Mouse (Mus musculus) intestine, embryonic 14.5 days (tissue): ENCODE results near the gene Atrnl1. TPM values are rescaled to one million over a fixed set of nuclear protein-coding genes. Genes with fewer than 3 reads are reported as not detected.
"Not testable (repeated sequence)": the region's sequence is repeated elsewhere in the genome, so short reads cannot be mapped to it uniquely, and the experiment has no call there.

Source experiments
- ATAC-seq: fragments of 200-750 bp; cut with Nextera tagmentation; replicated peaks from 2 replicates; pipeline ENCODE4 v1.8.0; 2017; ENCODE audit warnings: low read depth, moderate number of reproducible peaks, moderate TSS enrichment, moderate library complexity; ENCODE audit not compliant: low FRiP score, low TSS enrichment
- DNase-seq: peaks from one replicate; pipeline ENCODE4 v3.0.0-alpha.2; 2018; ENCODE audit warnings: low spot score
- H3K27ac ChIP-seq: fragments of 300-500 bp; sonication (generic); 2 replicates; pipeline ENCODE4 v1.5.1; 2014; ENCODE audit warnings: low read depth, mild to moderate bottlenecking, control low read depth
- H3K27me3 ChIP-seq: fragments of 300-500 bp; sonication (generic); replicated peaks from 2 replicates; pipeline ENCODE4 v1.6.1; 2014; ENCODE audit warnings: low read length, control low read depth; ENCODE audit not compliant: control insufficient read depth, insufficient read depth
- H3K36me3 ChIP-seq: fragments of 300-500 bp; sonication (generic); 2 replicates; pipeline ENCODE4 v1.6.1; 2014; ENCODE audit warnings: low read length, control low read depth; ENCODE audit not compliant: control insufficient read depth, insufficient read depth
- H3K4me1 ChIP-seq: fragments of 300-500 bp; sonication (generic); replicated peaks from 2 replicates; pipeline ENCODE4 v1.6.1; 2014; ENCODE audit warnings: low read length, control low read depth, mixed read lengths; ENCODE audit not compliant: control insufficient read depth, insufficient read depth
- H3K4me2 ChIP-seq: fragments of 300-500 bp; sonication (generic); 2 replicates; pipeline ENCODE4 v1.6.1; 2014; ENCODE audit warnings: low read length
- H3K4me3 ChIP-seq: fragments of 300-500 bp; sonication (generic); 2 replicates; pipeline ENCODE4 v1.5.1; 2014; ENCODE audit warnings: low read depth, low read length, control low read depth, mixed read lengths
- H3K9ac ChIP-seq: fragments of 300-500 bp; sonication (generic); 2 replicates; pipeline ENCODE4 v1.6.1; 2014; ENCODE audit warnings: mild to moderate bottlenecking, low read length
- H3K9me3 ChIP-seq: fragments of 300-500 bp; sonication (generic); 2 replicates; pipeline ENCODE4 v1.6.1; 2016; ENCODE audit warnings: low read length, control low read depth; ENCODE audit not compliant: control insufficient read depth
- WGBS: fragments of 180-500 bp; shearing (Covaris S2); extraction: QIAGEN DNeasy Blood & Tissue Kit; methylation state at CpG from one replicate; pipeline ENCODE4 v1.1.7; 2014; 5-methylcytosine and 5-hydroxymethylcytosine counted together
- polyA plus RNA-seq: library from polyadenylated mRNA; unstranded; fragments of >200 nt; fragmentation: Nextera tagmentation; extraction: Ambion mirVana; gene quantifications from 2 replicates; pipeline ENCODE4 v1.2.1, GENCODE M21; 2014

Atrnl1 gene
- polyA plus RNA-seq, 1 experiment from 2014 or later, result 7.4 TPM

DNA sequence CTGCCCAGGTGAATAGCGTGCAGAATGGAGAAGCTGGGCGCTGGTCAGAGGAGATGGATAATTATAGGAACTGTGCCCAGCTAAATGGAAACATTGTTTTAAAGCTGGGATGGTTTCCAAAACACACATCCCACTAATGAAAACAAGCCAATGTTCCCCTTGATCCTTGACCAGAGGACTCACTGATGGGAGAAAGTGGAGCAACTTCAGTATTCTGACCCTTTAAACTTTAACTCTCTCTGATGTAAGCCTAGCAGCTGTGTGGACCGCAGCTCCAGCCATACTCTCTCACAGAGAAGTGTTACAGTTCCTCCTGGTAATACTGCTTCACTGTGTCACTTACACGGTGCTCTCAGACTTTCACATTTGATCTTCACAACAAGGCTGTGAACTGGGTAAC, 432.7 kb downstream of the Atrnl1 start:
- Histone ChIP-seq H3K4me3 (no peak overlapping the region), H3K36me3 (peaks cover 6% of the 10 kb centered on the region), H3K9ac (no peak overlapping the region), H3K9me3 (no peaks in the 10 kb centered on the region), H3K4me1 (no peaks in the 10 kb centered on the region), H3K27ac (no peak overlapping the region), H3K4me2 (no peak overlapping the region), H3K27me3 (no peaks in the 10 kb centered on the region)
- ATAC-seq (no peak), DNase-seq (peak; percentile 12)
- WGBS, result 75% methylated on average over 4 of the region's 4 CpGs

DNA sequence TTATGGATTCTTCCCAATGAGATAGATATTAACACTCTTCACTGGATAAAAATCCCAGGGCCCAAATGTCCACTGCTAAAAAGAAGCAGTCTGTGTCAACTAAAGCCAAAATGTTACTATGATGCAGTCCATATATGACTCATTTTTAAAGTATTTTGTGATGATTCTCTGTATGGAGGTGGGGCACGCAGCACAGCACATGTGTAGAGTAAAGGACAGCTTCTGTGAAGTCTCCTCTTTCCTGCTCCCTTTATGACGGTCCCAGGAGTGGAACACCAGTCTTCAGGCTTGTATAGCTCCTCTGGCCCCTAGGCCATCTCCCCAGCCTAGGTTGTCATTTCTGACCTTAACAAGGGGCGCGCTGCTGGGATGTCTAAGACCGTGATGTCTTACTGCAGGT, 434.0 kb downstream of the Atrnl1 start:
- Histone ChIP-seq H3K9me3 (no peaks in the 10 kb centered on the region), H3K4me2 (no peak overlapping the region), H3K27ac (no peak overlapping the region), H3K27me3 (no peaks in the 10 kb centered on the region), H3K4me1 (no peaks in the 10 kb centered on the region), H3K4me3 (no peak overlapping the region), H3K36me3 (peaks cover 6% of the 10 kb centered on the region), H3K9ac (no peak overlapping the region)
- DNase-seq (peak; percentile 41), ATAC-seq (no peak)
- WGBS, result 89% methylated on average over 5 of the region's 5 CpGs

DNA sequence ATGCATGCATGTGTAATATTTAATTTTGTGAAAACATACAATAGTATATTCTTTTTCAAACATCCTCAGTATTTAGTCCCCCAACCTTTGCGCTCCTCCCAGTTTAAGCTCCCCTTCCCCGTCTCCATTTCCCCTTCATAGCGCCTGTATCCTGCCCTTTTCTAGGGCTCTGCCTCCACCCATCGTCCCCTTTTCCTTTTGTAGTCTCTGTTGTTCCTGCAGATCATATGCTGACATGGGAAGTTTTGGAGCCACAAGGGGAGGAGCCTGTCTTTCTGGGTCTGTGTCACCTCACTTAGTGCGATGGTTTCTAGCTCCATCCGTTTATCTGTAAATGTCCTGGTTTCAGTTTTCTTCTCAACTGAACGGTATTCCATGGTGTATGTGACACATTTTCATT, 435.8 kb downstream of the Atrnl1 start:
- ATAC-seq, result no peak
- Histone ChIP-seq H3K27ac (no peak overlapping the region), H3K36me3 (peaks cover 6% of the 10 kb centered on the region), H3K4me1 (no peaks in the 10 kb centered on the region), H3K9me3 (no peaks in the 10 kb centered on the region), H3K9ac (no peak overlapping the region), H3K4me2 (no peak overlapping the region), H3K27me3 (no peaks in the 10 kb centered on the region), H3K4me3 (no peak overlapping the region)
- DNase-seq, result peak; percentile 12
- 88% methylated on average over 7 of the region's 7 CpGs for WGBS

DNA sequence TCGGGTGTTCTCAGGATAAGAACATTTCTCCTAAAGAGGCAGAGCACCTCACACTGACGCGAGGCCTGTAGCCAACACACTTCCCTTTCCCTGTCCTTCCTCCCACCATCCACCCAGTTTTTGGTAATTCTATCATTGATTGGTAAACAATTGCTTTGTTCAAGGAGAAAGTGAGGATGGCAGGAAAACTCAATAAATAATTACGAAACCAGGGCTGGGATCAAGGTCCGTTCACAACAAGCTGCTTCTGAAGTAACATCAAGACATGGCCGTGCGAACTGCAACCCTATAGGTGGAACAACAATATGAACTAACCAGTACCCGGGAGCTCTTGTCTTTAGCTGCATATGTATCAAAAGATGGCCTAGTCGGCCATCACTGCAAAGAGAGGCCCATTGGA, 439.6 kb downstream of the Atrnl1 start:
- H3K36me3 ChIP-seq, H3K4me2 ChIP-seq, H3K9ac ChIP-seq, H3K9me3 ChIP-seq, DNase-seq, H3K27me3 ChIP-seq, H3K4me1 ChIP-seq, H3K27ac ChIP-seq, H3K4me3 ChIP-seq, ATAC-seq: not testable (repeated sequence)
- 94% methylated on average over 8 of the region's 9 CpGs for WGBS

DNA sequence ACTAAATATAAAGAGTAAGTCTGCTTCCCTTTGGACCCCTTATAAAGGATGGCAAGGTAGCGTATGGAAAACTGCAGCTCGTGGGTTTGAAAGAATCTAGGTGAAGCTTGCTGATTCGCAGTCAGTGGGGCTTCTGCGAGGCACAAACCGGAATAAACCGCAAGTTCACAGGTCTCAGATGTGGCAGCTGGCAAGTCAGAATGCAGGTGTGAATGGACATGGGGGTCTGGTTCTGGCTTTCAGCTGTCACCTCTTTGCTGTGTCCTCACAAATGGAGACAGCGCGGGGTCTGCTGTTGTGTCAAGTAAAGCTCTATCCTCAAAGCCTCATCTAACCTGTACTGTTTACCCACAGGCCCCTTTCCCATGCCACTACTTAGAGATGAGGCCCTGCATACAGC, 440.2 kb downstream of the Atrnl1 start:
- Histone ChIP-seq H3K4me1 (no peaks in the 10 kb centered on the region), H3K9ac (no peak overlapping the region), H3K9me3 (no peaks in the 10 kb centered on the region), H3K4me2 (no peak overlapping the region), H3K4me3 (no peak overlapping the region), H3K36me3 (no peaks in the 10 kb centered on the region), H3K27ac (no peak overlapping the region), H3K27me3 (no peaks in the 10 kb centered on the region)
- ATAC-seq, result no peak
- DNase-seq, result no peak
- WGBS, result 93% methylated on average over 8 of the region's 8 CpGs

DNA sequence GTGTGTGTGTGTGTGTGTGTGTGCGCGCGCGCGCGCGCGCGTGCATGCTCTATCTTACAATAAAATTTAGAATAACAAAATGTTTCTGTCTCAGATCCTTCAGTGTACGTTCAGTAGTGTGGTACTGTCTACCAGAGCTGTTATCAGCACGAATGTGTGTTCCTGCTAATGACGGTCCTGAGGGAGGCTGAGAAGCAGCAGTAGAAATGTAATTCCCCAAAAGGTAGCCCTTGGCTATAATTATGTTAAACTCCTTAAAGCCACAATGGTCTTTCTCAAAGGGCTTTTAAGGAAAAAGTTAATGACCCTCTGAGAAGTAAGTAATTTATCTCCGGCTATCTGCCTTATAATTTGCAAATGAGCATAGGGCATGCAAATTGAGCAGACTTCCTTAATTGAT, 441.1 kb downstream of the Atrnl1 start:
- ATAC-seq (no peak), DNase-seq (no peak)
- no peaks in the 10 kb centered on the region for H3K4me1 ChIP-seq
- no peak overlapping the region for H3K4me2 ChIP-seq
- H3K4me3 ChIP-seq, result no peak overlapping the region
- no peaks in the 10 kb centered on the region for H3K9me3 ChIP-seq
- WGBS, result 88% methylated on average over 13 of the region's 13 CpGs
- H3K9ac ChIP-seq, result no peak overlapping the region
- no peaks in the 10 kb centered on the region for H3K36me3 ChIP-seq
- no peak overlapping the region for H3K27ac ChIP-seq
- H3K27me3 ChIP-seq, result no peaks in the 10 kb centered on the region

DNA sequence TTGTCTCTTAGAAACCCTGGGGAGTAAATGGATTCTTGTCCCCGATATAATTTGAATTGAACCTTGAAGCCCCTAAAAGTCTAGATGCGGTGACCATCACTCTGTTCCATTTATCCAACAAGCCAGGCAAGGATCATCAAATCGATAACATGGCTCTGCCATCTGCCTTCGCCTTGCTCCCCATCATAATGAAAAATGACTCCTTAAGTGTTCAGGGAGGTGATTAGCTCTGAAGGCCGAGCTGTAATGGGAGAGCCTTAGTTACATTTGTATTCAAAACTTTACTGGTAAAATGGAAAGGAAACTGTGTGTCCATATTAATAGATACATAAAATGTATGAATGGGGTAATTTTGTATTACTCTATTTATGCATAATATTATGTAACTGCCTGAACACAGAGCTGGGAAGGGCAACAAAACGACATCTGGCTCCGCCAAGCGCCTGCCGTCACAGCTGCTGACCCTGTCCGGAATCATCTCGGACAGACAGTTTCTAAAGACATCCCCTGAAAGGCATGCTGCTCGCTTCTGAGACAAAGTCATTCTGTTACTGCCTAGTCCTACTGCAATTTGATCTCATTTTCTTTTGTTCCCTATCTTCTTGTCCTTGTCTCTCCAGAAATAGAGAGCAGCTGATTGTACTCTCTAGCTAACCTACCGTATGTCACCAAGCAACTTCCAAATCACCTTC, 441.8 kb downstream of the Atrnl1 start:
- no peak overlapping the region for H3K27ac ChIP-seq
- 72% methylated on average over 13 of the region's 13 CpGs for WGBS
- H3K27me3 ChIP-seq, result no peaks in the 10 kb centered on the region
- no peak for DNase-seq
- no peaks in the 10 kb centered on the region for H3K9me3 ChIP-seq
- H3K36me3 ChIP-seq, result no peaks in the 10 kb centered on the region
- ATAC-seq, result no peak
- no peak overlapping the region for H3K4me2 ChIP-seq
- no peak overlapping the region for H3K9ac ChIP-seq
- H3K4me1 ChIP-seq, result no peaks in the 10 kb centered on the region
- no peak overlapping the region for H3K4me3 ChIP-seq

DNA sequence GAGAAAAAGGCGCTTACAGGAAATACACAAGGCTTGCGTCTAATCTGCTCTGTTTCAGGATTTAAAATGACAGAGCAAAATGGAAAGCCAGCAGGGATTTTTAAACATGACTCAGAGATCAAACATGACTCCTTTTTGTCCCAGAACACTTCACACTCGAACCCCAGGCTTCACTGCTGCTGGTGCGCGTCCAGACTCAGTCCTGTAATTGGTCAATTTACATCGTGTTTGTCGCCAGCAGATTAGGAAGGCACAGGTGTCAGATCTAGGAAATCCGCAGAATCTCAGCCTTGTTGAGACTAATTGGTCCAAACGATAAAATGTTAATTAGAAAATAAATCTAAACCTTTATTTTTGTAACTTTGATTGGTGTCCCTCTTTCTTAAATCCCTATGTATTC, 448.9 kb downstream of the Atrnl1 start:
- peaks cover 24% of the 10 kb centered on the region for H3K4me1 ChIP-seq
- H3K27ac ChIP-seq, result no peak overlapping the region
- no peaks in the 10 kb centered on the region for H3K36me3 ChIP-seq
- no peak for DNase-seq
- no peaks in the 10 kb centered on the region for H3K9me3 ChIP-seq
- no peak overlapping the region for H3K9ac ChIP-seq
- no peak for ATAC-seq
- H3K27me3 ChIP-seq, result no peaks in the 10 kb centered on the region
- H3K4me2 ChIP-seq, result no peak overlapping the region
- no peak overlapping the region for H3K4me3 ChIP-seq
- WGBS, result 42% methylated on average over 9 of the region's 9 CpGs

DNA sequence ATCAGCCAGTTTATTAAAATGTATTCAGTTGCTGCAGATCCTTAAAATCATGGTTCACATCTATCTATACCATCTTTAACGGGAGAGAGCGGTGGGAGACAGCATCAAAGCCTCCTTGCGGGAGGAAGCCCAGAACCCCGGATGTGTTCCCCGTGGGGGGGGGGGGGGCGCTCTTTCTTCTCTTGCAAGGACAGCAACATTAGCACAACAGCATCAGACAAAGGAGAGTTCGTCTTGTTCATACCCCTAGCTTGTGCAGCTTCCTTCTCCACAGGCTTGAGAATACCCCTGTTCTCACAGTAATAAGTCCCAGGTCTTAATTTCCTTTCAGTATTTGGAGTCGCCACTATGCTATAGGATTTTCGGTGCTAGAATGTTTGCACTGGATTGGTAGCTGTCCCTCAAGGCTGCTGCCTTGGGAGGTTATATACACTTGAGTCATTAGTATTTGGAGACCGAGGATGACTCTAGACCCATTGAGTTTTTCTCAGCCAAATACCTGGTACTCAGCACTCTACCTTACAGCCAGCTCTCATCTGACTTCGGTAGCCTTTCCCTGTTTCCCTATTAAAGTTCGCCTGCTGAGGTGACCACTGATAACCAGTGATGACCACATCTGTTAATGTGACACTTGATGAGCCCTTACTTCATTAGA, 449.5 kb downstream of the Atrnl1 start:
- DNase-seq (no peak), ATAC-seq (no peak)
- H3K4me3 ChIP-seq, result no peak overlapping the region
- H3K27me3 ChIP-seq, result no peaks in the 10 kb centered on the region
- no peak overlapping the region for H3K9ac ChIP-seq
- H3K4me1 ChIP-seq, result peaks cover 24% of the 10 kb centered on the region
- WGBS, result 38% methylated on average over 12 of the region's 12 CpGs
- H3K27ac ChIP-seq, result no peak overlapping the region
- no peaks in the 10 kb centered on the region for H3K36me3 ChIP-seq
- no peak overlapping the region for H3K4me2 ChIP-seq
- no peaks in the 10 kb centered on the region for H3K9me3 ChIP-seq
